Mouse (Mus musculus) megakaryocyte, adult 5-6 weeks (primary cell): ENCODE data around the gene Hivep2. TPM values are rescaled to one million over a fixed set of nuclear protein-coding genes. Genes with fewer than 3 reads are reported as not detected.

Source experiments
- ATAC-seq: 2 replicates; pipeline ENCODE4 v1.8.0; 2016; ENCODE audit warnings: mild to moderate bottlenecking, inconsistent platforms; ENCODE audit not compliant: poor library complexity, severe bottlenecking
- total RNA-seq, 2 experiments: library from RNA; stranded (forward) in 1 of 2; stranded (reverse) in 1 of 2; fragments of 153-499, 151-499 nt in 1 of 2; fragments of 221-1000, 200-1000 nt in 1 of 2; gene quantifications; 2 replicates each; pipeline versions ENCODE4 v1.2.3 to v1.2.4; 2015 to 2017

The Hivep2 gene
- 3.4 and 5.2 TPM in 2 replicates for total RNA-seq (2015)
- 1.7 and 2.0 TPM in 2 replicates for total RNA-seq (2017)

- no peak for ATAC-seq
Observed at GRCm38 (mm10) chr10:13965974-13966829, at the start of gene Hivep2. Hivep2 (plus strand) TSS chr10:13966075.

DNA sequence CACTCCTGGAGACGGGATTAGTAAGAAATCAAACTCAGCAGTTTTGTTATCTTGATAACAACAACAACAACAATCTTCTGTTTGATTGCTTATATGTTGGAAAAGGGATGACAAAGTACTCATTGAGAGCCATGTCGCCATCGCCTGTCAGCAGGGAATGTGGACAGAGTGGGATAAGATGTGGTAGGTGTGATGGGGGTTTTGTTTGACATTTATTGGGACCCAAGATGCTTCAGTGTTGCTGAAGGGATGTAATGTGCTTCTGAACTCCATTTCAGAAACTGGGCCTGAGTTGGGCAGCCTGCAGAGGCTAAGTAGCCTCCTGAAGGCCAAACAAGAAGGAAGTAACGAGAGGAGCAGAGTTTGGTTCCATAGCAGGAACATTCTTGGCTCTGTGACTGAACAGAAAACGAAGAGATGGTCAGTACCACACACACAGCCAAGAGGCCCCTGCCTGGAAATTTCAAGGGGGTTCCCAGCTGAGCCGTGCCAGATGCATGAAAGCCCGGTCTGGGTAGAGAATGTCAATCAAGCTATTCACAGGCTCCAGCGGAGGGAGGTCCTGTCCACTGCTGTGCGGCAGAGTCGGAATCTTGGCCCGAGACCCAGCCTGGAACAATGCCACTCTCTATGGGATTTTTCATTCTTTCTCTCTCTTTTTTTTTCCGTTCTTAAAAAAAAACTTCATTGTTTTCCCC lies 49.1 kb upstream of the Hivep2 start:
- ATAC-seq: no peak

GRCm38 (mm10) chr10:13921641-13922385 lies 44.1 kb upstream of the Hivep2 start:
- no peak for ATAC-seq

GRCm38 (mm10) chr10:13929306-13929705 lies 36.6 kb upstream of the Hivep2 start:
- ATAC-seq: no peak

DNA sequence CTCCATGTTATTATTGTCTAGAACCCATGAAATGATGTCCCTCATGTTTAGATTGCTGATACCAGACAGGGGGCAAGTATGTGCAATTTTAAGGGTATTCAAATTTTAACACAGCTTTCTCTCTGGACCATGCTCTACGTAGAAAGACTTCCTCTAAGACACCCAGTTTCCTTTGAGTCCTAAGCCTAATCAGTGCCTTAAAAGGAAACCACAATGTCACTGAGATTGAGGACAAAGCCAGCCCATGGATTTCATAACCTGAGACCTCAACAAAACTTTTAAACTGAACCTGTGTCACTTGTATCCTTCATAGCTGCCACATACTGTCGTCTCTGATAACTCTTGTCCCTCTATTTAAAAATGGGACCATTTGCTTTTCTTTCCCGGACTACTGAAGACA lies 33.7 kb upstream of the Hivep2 start:
- peak; percentile 50 for ATAC-seq

DNA sequence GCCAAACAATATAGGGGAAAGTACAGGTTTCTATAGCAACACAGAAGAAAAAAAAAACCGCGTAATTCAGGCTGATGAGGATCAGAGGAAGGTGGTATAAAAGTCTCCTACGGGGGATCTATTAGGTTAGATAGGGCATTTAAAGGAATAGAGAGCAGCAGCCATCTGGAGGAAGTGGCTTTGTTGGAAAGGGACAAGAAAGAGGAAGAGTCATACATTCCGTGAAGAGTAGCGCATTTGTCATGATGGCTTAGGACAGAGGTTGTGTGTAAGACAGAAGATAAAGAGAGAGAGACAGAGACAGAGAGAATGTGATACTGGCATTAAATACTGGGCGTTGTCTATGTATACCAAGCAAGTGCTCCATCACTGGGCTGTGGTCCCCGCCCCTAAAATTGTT lies 32.6 kb upstream of the Hivep2 start:
- peak; percentile 78 for ATAC-seq

DNA sequence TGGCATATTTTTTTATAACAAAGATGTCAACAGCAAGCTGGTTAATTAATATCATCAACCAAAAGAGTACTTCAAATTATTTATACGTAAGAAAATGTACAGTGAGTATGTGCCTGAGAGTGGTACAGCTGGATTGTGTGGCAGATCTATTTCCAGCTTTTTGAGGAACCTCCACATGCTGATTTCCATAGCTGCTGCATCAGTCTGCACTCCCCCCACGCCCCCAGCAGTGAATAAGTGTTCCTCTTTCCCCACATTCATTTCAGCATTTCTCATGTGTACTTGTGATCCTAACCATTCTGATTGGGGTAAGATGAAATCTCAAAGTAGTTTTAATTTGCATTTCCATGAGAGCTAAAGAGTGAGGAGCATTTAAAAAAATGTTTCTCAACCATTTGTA lies 30.2 kb upstream of the Hivep2 start:
- ATAC-seq: peak; percentile 69

- ATAC-seq: peak; percentile 65
Observed at GRCm38 (mm10) chr10:13941406-13941805, 24.5 kb upstream of the Hivep2 start.

DNA sequence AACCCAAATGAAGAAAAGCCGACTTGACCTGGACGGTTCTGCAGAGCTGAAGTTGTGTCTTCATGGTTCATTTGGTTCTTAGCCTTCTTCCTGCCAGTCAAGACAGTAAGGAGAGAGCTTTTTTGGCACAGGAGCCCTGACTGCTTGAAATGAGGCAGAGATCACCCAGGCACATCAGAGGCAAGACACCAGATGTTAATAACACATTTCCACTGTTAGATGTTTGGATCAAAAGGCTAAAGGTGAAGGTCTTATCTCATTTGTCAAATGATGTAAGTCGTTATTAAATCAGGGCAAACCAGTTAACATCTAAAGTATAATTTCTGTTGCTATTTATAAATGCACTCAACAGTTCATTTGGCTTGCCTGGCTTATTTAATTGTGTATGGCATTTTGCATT lies 22.2 kb upstream of the Hivep2 start:
- ATAC-seq: no peak

DNA sequence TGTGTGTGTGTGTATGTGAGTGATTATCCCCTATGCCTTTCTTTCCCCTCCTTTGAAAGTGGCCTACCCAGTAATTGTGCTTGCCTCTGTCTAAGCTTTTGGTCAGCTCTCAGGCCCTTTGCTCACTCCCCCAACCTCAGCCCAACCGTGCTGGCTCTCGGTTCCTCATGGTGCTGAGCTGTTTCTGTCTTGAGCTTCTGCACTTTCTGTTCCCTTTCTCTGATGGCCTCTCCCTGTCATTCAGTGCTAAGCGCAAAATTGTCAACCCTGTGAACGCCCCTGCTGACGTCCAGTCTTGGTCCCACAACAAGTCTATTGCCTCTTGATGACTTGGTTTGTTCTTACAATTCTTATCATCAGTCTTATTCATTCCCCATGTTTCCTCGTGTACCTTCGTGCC lies 19.4 kb upstream of the Hivep2 start:
- ATAC-seq: peak; percentile 99

- ATAC-seq: no peak
Observed at GRCm38 (mm10) chr10:13962965-13963364, 2.9 kb upstream of the Hivep2 start.

GRCm38 (mm10) chr10:13963908-13964500 lies 1.9 kb upstream of the Hivep2 start:
- no peak for ATAC-seq

GRCm38 (mm10) chr10:13964501-13965281 lies 1.2 kb upstream of the Hivep2 start:
- ATAC-seq: peak; percentile 51

- peak; percentile 44 for ATAC-seq
Observed at GRCm38 (mm10) chr10:13965316-13965973, 430 bp upstream of the Hivep2 start.

DNA sequence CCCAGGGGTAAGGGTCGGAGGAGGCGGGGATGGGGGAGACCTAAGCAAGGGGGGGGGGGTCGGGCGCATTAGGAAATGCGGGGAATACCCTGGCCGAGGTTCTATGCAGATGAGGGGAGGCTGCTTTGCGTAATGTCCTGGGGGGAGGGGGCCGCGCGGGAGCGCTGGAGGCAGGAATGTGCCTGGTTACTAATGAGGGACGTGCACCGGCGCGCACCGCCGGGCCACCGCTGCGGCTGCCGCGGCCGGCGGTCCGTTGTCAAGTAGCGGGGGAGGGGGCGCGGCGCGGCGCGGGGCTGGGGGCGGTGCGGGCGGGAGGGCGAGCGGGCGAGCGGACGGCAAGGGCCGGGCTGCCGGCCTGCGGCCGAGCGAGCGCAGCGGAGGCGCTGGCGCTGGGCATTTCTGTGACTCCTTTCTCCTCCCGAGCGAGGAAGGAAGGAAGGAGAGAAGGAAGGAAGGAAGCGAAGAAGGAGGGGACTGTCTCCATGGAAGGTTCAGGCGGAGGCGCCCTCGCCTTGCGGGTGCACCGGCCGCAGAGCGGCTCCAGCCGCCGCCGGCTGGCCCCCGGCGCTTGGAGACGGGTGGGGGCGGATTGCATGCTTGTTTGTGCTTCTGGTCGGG lies 1.1 kb downstream of the Hivep2 start:
- no peak for ATAC-seq

DNA sequence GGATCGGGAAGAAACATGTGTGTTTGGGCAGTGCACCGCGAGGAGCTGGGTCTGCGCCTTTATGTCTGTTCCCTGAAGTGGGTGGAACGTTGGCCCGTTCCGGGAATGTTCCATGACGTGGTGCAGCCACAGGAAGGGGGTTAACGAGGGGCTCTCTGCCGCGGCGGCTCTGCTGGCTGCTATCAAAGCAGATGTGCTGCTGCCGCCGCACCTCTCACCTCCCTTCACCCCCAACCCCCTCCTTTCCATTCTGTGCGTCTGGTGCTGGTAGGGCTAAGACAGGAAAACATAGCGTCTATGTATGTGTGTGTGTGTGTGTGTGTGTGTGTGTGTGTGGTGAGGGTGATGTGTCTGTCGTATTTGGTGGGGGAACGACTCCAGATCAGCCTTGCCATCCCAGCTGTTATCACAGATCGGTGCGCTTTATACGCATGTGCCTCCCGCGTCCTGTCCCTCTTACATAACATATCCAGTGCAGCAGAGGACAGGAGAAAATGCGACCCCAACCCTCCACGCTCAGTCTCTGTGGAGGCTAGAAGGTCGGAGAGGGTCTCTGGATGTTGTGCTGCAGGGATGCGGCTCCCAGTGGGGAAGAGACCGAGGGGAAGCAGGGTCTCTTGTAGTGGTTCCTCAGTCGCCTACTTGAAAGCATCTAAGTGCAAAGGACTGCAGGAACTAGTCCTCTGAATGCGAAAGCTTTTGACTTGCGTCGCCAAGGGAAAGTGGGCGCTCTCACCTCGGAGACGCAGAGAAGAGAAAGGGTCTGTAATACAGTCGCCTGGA lies 1.8 kb downstream of the Hivep2 start:
- peak; percentile 17 for ATAC-seq

DNA sequence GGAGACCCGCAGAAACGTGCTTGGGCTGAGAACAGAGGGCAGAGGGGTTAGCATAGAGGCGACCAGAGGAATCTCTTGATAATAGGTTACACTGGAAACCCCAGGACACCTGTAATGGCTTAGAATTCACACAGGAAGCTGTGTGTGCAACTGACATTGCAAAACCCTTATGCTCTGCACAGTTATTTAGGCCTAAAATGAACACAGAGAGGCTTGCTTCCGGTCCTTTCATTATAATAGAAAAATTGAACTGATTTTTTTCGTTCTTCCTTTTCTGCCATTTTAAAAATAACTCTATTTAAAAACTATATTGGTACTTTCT lies 2.3 kb downstream of the Hivep2 start:
- ATAC-seq: 0 out of 2 replicates have a peak, but pooled peaks have one; percentile 2

DNA sequence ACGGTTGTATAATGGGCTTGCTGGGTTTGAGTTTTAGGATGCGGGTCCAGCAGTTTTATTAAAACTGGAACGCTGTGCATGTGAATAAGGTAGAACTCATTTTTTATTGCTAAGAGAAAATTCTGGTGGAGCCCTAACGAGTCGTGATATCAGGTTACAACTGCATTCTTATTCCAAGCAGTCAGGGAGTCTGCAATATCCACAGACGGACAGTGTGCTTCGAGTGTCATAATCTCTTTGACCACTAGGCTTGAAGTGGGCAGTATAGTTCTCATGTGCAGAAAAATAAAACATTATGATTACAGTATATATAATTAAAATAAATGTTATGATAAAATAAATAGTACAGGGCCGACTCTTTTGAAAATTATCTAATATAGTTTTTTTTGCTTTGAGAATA lies 3.1 kb downstream of the Hivep2 start:
- ATAC-seq: no peak

GRCm38 (mm10) chr10:13970321-13970720 lies 4.4 kb downstream of the Hivep2 start:
- no peak for ATAC-seq
